Mouse (Mus musculus) kidney, adult 18-20 months (tissue): Measurements from ENCODE around the gene Anks3.

Source experiments
- DNase-seq: peaks from one replicate; pipeline ENCODE4 v3.0.0; 2021

Gene Anks3

GRCm38 (mm10) chr16:4923996-4924395 lies 40.0 kb downstream of the Anks3 start:
- DNase-seq, result no peak

- DNase-seq, result no peak
These were observed 41.5 kb downstream of the Anks3 start for GRCm38 (mm10) chr16:4922481-4922880.

DNA sequence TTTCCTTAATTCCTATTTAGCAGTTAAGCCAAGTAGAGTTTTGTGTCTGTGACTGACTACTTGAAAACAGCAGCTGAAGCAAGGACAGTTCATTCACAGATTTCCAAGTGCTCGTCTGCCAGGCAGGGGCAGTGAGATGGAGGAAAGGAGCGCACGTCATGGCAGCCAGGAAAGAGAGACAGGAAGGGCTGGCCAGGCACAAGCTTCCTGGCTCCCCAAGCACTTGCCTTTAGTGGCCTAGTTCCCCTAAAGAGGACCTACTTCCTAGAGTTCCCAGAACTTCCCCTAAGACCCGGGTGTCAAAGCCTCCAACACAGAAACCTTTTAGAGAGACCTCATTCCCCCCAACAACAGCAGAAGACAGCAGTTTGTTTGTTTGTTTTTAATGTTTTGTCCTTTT lies 43.4 kb downstream of the Anks3 start:
- no peak for DNase-seq

DNA sequence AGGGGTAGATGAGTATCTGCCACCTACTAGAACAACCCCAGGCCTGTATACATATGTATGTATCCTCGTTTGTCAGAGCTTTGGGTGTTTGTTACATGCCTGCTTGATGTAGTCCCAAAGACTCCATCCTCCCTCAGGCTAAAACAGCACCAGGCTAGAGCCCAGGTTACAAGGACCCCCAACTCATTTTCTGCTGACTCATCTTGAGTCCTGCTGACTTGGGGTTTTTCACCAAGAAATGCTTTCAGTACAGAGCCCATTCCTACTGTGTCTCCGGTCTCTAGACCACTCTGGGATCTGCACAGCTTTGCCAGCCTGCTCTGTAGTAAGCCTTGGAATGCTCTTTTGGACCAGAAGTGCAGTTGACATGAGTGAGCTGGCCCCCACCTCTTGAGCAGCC lies 47.4 kb downstream of the Anks3 start:
- no peak for DNase-seq

GRCm38 (mm10) chr16:4915931-4916330 lies 48.1 kb downstream of the Anks3 start:
- DNase-seq, result no peak

DNA sequence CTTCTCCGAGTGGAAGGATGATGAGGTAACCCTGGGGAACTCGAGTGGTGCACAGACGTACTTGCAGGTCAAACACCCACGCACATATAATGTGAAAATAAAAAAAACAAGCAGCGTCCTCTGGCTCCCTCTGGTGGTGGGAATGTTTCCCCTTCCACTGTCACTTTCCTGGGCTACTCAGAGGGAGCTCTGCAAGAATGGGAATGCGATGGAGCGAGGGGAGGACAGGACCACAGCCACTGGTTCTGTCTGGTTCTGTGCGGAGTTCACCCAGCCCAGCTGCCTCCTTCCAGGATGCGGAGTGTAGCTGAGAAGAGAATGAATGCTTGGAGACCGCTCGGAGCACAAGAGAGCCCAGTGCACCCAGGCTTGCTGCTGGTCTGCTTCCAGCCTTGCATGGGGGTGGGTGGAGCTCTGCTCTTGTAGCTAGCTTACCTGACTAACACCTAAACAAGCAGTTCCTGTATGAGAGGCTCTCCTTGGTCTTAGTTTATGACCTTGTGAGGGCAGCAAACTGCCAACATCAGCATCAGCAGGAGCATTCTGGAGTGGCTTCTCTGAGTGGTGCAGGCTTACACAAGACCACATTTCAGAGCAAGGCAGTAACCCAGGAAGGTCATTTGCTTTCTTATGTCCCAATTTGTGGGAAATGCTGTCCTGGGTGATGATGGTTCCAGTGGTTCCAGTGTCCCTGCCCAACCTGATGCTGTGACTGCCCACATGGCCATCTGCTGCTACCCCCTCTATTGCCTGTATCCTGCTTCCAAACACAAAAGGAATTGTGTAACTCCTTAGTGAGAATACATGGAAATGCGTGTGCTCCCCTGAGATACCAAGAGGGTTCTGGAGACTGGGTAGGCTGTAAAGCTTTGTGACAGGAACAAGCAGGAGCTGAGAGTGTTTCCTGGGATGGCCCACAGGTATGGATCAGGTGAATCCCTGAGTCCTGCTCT lies 49.9 kb downstream of the Anks3 start:
- peak; percentile 92 for DNase-seq

DNA sequence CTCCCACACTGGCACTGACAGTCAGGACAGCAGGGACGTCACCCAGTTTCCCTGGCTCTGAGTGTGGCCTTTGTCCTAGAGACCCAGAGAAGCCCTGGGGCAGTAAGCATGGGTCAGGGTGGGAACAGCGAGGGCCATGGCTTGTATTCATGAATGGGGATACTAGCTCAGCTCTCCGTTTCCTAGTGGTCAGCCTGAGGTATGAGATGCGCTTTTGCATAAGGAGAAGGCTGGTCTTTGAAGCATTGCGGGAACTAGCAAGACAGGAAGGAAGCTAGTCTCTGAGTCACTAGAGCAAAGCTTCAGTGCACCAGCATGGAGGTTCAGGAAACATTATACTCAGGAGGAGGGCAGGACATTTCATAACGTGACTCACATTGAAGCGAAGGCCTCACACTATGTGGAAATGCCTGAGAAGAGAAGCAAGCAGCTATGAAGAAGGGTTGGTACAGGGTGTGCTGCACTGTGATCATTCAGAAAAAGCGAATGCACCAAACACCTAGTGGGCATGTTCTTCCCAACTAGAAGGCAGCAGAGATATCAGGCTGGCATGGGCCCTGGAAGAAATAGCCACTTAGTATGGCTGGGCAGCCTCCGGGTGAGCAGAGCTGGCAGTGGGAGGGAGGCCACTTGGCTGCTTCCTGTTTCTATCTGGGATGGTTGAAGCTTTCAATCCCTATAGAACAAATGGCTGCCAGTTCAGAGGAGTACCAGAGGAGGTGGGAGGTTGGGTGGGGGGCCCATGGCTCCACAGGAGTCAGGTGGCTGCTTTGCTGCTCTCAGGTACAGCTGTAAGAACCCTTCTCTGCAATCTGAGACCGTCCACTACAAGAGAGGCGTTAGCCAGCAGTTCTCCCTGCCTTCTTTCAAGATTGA lies 50.9 kb downstream of the Anks3 start:
- DNase-seq, result no peak

DNA sequence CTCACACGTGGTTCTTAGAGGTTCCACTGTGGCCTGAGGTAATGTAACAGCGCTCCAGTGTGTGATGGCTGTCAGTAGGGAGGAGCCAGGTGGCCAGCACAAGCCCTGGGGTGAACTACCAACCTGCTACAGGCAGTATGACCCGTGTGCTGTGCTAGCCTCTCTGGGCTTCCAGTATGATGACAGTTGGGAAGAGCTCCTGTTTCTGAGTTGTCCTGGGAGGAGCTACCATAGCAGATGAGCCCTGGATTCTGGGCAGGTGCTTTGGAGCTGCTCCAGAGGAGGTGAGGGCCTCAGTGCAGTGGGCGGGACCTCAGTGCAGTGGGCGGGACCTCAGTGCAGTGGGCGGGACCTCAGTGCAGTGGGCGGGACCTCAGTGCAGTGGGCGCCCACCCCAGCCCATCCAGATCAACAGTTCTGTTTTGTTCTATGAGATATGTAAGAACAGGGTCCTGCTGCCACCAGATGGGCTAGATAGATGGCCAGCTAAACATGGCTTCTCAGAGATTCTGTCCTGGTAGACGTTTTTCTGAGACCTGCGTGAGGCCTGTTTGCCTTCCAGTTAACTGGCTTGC lies 51.8 kb downstream of the Anks3 start:
- no peak for DNase-seq

DNA sequence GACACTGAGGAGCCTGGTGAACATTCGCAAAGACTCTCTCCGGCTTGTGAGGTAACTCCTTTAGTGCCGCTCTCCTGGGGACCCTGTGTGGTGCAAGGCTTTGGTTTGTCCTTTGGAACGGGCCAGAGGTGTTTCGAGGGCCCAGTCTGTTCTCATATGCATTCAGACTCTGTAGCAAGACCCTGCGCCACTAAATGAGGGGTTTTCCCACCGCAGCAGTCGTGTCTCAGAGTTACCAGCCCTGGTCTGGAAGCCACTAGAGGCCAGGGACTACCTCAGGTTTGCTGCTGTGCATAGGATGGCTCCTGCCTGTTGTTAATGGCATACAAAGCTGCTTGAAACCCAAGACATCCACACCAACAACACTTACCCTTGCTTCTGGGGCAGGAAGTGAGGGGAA lies 53.2 kb downstream of the Anks3 start:
- DNase-seq, result no peak

GRCm38 (mm10) chr16:4909745-4910144 lies 54.3 kb downstream of the Anks3 start:
- DNase-seq, result no peak

- DNase-seq, result no peak
These were observed 56.0 kb downstream of the Anks3 start for GRCm38 (mm10) chr16:4907972-4908371.

DNA sequence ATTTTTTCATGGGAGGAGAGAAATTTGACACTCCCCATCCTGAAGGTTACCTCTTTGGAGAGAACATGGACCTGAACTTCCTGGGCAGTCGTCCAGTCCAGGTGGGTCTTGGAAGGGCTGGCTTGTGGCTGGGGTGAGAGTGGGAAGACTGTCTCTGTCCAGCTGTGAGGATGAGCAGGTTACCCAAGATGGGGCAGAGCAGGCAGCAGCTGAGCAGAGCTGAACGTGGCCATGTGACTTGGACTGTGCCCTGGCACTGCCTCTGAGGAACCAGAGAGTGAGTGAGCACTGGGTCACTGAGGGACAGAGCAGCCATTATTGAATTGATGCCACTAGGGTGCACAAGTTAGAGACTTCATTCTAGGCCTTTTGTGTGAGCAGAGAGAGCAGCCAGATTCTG lies 56.6 kb downstream of the Anks3 start:
- DNase-seq, result no peak

DNA sequence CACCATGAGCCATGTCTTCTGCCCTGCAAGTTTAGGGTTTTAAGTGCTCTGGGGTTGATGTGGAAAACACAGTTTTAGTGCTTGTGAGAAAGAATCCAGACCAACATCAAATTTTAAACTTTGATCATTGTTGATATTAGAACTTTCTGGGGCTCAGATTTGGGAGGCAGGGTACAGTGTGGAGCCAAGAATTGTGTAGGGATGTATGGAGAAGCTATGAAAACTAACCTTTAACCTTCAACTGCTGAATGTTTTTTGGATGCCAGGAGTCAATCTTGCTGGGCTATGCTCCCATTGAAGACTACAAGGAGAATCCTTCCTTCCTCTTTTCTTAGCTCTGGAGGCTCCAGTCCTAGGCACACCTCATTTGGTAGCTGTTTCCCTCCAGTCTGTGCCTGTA lies 57.4 kb downstream of the Anks3 start:
- no peak for DNase-seq

- DNase-seq, result no peak
These were observed 58.4 kb downstream of the Anks3 start for GRCm38 (mm10) chr16:4905591-4905990.

DNA sequence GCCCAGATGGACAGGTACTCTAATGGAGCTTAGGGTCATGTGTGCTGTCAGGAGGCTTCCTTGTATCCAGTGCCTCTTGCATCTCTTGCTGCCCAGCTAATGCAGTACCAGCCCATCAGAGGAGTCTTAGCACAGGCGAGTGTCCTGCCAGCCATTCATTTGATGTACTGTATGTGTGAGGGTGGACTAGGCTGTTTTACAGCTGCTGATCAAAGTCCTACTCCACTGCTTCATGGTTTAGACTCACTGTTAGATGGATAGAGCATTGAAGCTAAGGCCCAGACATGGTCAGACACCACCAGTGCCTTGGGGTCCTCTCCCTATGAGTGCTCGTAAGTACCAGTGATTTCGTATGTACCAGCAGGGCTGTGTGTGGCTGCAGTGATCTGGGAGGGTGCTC lies 59.1 kb downstream of the Anks3 start:
- no peak for DNase-seq

- DNase-seq, result no peak
These were observed 60.4 kb downstream of the Anks3 start for GRCm38 (mm10) chr16:4903491-4904102.

DNA sequence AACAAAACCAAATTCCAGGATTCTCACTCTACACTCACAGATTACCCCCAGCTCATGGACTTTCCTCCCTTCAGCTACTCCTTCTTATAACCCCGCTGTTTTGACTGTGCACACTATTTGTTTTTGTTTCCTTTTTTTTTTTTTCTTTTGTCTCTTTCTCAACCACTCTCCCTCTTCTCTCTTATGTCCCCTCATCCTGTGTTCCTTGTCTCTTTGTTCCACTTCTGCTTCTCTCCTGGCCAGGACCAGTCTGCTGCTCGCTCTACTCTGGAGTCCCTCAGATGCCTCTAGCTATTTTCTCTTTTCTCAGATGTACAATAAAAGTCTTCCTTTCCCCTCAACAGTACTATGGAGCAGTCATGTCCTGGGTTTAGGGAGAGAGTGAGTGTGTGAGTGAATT lies 61.6 kb downstream of the Anks3 start:
- no peak for DNase-seq

GRCm38 (mm10) chr16:4901167-4901566 lies 62.8 kb downstream of the Anks3 start:
- DNase-seq, result peak; percentile 69

GRCm38 (mm10) chr16:4899711-4900110 lies 64.3 kb downstream of the Anks3 start:
- DNase-seq, result no peak

DNA sequence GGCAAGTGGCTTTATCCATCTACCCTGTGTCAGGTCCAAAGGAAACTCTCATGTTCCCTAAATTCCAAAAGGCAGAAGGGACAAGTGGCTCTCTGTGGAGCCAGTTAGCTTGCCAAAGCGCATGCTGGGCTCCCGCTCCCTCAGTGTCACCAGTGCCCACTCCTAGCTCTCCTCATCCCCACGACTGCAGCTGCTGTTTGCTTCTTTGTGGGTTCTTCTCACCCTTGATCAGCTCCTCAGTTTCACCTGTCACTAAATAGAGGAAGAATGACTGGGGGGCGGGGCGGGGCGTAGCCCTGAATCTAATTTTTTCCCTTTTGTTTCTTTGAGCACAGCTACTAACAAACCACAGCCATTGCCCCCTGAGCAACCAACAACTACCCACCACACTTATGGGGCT lies 65.1 kb downstream of the Anks3 start:
- no peak for DNase-seq

- no peak for DNase-seq
These were observed 66.8 kb downstream of the Anks3 start for GRCm38 (mm10) chr16:4897146-4897730.

GRCm38 (mm10) chr16:4896249-4897027 lies 67.6 kb downstream of the Anks3 start:
- peak; percentile 64 for DNase-seq
